Mouse (Mus musculus): Measurements from ENCODE around the gene Epor. TPM values are rescaled to one million over a fixed set of nuclear protein-coding genes. Genes with fewer than 3 reads are reported as not detected.

The Epor gene
- polyA plus RNA-seq (2015; fragmentation: Nextera tagmentation; extraction: Ambion mirVana), result 2.5 and 3.1 TPM in 2 replicates

DNA sequence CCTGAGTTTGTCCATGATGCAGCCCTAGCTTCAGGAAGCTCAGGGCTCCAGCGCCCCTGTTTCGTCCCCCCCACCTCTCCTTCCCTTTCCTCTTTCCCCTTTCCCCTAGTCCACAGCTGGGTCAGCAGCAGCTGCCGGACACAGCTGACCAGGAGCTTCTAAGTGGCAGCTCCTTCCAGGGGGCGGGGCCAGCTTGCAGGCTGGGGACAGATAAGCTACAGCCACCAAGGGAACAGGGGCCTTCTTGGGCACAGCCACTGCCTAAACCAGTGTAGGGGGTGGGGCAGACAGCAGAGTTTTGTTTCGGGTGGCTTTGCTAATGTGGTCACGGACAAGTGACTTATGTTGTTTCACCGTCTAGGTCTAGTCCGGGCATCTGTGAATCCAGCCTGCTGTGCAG, at the start of gene Epor:
Gene Epor, minus strand, starts transcription at position 90 of the 400 bp plus-strand sequence.
- no peak for DNase-seq (ENCODE audit: low spot score)

DNA sequence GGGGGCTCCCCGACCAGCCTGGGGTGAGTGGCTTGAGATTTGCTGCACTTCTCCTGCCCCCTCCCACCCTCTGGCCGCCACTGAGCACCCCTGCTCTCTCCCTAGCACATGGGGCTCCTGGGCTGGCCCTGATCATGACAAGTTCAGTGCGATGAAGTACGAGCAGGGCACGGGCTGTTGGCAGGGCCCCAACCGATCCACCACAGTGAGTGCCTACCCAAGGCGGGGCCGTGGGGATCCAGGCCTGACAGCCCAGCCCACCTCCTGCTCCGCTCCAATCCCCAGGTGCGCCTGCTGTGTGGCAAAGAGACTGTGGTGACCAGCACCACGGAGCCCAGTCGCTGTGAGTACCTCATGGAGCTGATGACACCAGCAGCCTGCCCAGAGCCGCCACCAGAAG, 49.4 kb upstream of the Epor start:
- no peak for DNase-seq (ENCODE audit: low spot score)

- DNase-seq (ENCODE audit: low spot score), result peak; percentile 45
Observed at GRCm38 (mm10) chr9:22011055-22011454, 47.7 kb upstream of the Epor start.

DNA sequence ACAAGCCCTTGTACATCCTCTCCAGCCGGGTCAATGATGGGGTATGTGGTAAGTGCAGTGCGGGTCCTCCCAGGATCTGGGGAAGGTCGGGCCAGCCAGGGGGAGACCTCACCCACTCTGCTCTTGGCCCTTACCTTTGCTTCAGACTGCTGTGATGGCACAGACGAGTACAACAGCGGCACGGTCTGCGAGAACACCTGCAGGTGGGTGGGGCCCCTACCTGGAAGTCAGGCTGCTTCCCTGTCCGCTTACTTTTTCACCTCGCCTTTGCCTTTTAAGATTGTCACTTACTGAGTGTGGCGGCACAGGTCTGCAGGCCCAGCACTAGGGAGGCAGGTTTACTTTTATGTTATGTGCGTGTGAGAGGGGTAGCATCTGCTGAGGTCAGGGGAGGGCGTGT, 41.2 kb upstream of the Epor start:
- no peak for DNase-seq (ENCODE audit: low spot score)

GRCm38 (mm10) chr9:22003163-22003554, 39.9 kb upstream of the Epor start:
- DNase-seq (ENCODE audit: low spot score), result no peak

GRCm38 (mm10) chr9:22002194-22003162, 39.2 kb upstream of the Epor start, which contains the start of the genes Ccdc151 and Prkcsh:
Gene Ccdc151 (minus strand): TSS chr9:22002634.
Gene Prkcsh (plus strand): TSS chr9:22002806.
- DNase-seq (ENCODE audit: low spot score), result peak; percentile 100

DNA sequence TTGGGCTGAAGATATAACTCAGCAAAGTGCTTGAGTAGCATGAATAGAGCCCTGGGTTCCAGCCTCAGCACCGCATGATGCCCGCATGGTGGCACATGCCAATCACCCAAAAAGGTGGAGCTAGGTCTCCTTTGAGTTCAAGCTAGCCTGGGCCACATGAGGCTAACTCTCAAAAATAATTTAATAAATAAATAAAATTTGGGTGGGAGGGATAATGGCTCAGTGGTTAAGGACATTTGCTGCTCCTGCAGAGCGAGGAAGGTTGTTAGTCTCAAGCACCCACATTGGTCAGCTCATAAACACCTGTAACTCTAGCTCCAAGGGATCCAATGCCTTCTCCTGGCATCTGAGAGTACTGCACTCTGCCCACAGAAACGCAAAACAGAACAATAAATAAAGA, 38.3 kb upstream of the Epor start:
- no peak for DNase-seq (ENCODE audit: low spot score)

DNA sequence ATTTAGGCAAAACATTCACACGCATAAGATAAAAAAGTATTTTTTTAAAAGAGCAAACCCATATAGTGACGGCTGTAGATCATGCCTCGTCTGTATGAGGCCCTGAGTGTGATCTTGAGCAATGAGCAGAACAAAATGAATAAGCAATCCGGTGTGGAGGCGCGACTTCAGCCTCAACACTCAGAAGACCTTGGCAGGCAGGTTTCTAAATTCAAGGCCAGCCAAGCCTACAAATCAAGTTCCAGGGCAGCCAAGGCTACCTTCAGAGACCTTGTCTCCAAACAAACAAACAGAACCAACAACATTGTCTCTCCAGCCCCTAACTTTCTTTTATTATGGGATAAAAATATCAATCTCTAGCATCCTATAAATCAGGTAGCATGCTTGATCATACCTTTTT, 37.0 kb upstream of the Epor start:
- DNase-seq (ENCODE audit: low spot score), result no peak

GRCm38 (mm10) chr9:21996178-21996867, 33.0 kb upstream of the Epor start:
- no peak for DNase-seq (ENCODE audit: low spot score)

- no peak for DNase-seq (ENCODE audit: low spot score)
Observed at GRCm38 (mm10) chr9:21992227-21992626, 28.9 kb upstream of the Epor start.

DNA sequence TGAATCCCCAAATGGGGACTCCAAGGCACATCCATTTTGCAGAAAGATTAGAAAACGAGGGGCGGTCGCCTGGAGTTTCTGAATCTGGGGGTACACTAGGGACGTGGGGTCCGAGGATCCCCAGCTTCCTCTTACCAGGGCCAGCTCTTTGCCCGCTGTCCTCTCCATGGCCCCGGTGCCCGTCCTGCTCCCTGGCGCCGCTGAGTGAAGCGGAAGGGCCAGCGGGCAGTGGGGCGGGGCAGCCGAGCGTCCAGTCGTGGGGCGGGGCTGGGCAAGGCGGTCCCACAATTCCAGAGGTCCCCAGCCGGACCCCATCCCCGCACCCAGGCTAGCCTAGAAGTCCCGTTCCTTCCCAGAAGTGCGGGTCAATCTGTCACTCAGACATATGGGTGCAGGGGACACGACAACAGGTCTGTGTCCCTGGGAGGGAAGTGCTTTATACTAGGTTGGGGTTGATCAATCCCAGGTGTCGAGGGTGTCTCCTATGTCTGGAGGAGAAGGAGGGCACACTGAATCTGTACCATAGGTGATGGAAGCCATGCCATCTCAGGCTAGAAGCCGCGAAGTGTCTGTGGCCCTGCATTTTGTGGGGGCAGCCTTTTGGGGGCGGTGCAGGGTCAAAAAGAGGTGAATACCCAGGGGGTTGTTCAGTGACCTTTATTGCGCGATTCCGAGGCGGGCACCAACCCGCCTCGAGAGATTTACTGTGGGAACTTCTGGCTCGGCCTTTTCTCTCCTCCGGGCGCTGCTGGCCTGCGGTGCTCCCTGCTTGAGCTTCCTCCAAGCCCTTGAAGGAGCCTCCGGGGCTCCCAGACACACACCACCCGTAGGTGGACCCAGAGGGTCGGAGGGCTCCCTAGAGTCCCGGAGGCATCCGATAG, 26.2 kb upstream of the Epor start, which contains the start of gene Rgl3:
Gene Rgl3, minus strand, starts transcription at position 217 of the 881 bp plus-strand sequence.
- peak; percentile 29 for DNase-seq (ENCODE audit: low spot score)

DNA sequence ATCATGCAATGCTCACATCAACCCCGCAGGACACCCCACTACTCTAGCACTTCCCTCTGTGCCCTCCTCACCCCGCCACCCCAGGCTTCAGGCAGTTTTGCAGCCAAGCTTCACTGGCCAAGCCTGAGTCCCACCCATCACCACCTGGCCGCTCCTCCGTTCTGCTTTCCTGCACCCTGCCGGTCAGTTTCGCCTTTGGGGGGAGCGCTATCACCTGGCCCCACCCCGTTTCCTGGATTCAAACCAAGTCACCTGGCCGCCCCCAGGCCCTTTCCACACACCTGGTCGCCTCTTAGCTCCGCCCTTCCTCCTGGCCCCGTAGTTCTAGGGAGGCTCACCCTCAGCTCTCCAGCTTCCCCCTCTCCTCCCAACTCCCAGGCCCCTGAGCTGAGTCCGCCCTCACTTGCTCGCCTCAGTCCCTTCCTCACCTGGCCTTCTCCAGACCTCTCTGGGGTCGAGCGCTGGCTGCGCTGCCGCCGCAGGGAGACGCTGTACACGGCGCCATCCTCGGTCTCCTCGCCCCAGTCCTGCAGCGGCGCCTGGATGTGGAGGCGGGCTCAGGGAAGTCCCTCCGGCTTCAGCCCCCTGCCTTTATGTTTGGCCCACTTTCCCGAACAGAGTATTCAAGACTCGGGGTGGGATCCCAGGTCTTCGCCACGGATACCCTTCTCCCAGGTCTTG, 25.3 kb upstream of the Epor start:
- no peak for DNase-seq (ENCODE audit: low spot score)

GRCm38 (mm10) chr9:21987592-21988342, 24.5 kb upstream of the Epor start:
- DNase-seq (ENCODE audit: low spot score), result no peak

- DNase-seq (ENCODE audit: low spot score), result no peak
Observed at GRCm38 (mm10) chr9:21983911-21984310, 20.6 kb upstream of the Epor start.

DNA sequence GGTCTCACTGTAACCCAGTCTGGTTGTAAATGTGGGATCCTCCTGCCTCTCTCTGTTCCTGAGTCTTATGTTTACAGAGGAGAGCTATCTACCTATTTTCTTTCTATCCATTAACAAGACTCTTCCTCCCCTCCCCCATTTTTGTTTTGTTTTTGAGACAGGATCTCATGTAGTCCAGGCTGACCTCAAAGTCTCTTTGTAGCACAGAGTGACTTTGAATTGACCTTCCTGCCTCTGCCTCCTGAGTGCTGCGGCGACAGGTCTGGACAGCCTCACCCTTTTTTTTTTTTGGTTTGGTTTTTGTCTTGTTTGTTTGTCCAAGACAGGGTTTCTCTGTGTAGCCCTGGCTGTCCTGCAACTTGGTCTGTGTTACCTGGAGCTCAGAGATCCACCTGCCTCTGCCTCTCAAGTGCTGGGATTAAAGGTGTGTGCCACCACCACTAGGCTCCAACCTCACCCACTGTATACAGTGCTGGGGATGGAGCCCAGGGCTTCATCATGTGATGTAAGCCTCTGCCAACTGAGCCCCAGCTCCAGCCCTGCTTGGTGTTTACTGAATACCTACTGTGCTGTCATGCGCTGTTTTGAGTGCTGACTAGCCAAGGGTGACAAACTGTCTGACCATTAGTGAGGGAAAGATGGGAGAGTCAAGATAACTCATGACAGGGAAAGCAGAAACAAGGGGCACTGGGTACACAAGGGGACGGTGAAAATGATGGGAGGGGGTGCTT, 15.3 kb upstream of the Epor start:
- no peak for DNase-seq (ENCODE audit: low spot score)

DNA sequence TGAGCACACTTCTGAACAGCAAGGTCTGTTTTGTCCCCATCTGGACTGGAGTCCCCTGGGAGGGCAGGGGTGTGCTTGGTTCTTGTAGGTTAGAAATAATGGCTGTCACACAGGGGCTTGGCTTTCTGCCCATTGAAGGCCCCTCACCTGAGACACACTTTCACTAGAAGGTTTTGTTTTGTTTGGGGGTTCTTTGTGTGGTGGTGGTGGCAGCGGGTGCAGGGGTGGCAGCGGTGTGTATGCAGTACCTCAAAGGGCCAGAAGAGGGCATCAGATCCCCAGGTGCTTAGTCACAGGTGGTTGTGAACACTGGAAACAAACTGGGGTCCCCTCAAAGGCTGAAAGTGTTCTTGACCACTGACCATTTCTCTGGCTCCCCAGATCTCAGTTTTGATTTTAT, 14.7 kb upstream of the Epor start:
- peak; percentile 40 for DNase-seq (ENCODE audit: low spot score)

DNA sequence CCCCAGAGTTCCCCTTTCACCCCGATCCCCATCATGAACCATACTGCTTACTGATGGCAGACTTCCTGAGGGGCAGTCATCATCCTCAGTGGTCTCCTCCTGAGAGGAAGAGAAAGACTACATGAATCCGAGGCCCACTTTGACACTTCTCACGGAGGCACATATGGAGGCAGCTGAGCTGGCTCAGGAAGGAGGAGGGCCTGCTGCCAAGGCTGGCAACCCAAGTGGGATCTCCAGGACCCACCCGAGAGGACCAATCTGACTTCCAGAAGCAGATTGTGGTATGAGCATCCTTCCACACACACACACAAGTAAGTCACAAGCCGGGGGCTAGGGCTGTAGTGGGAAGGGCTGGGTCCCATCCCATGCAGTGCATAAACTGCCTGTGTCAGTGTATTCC, 14.0 kb upstream of the Epor start:
- no peak for DNase-seq (ENCODE audit: low spot score)

DNA sequence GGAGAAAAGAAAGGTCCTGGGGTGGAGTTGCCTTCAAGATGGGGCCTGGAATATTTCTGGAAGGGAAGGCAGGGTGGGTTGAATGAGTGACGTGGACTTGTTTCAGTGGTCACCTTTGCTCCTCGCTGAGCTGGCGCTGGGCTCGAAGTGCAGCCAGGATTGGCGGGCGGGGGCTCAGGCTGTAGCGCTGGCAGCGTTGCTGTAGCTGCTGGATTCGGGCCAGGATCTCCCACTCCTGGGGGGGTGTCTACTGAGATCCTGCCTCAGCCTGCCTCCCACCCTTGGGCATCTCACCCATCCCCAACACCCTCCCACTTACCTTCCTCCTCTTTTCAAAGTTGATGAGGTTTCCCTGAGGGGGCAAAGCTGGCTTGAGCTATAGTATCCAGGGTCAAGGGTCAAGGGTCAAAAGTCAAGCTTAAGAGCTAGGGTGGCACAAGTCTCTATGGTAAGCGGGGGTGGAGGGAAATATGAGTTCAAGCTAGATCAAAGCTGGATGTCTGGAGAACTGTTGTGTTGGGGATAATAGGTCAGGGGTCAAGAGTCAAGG, 13.4 kb upstream of the Epor start:
- no peak for DNase-seq (ENCODE audit: low spot score)

- DNase-seq (ENCODE audit: low spot score), result no peak
Observed at GRCm38 (mm10) chr9:21969304-21969703, 6.0 kb upstream of the Epor start.

Data from thymus, postnatal 0 days (tissue).